Mouse (Mus musculus): Measurements from ENCODE around the gene Opcml. TPM values are rescaled to one million over a fixed set of nuclear protein-coding genes. Genes with fewer than 3 reads are reported as not detected.

The Opcml gene
- polyA plus RNA-seq, 1 experiment from 2014 or later, result 10.1 TPM

- no peak overlapping the region for H3K4me2 ChIP-seq (ENCODE audit: low read depth, low read length)
- H3K4me3 ChIP-seq (ENCODE audit: low read length), result no peak overlapping the region
- WGBS, result 49% methylated on average over 8 of the region's 8 CpGs
- H3K9me3 ChIP-seq (ENCODE audit: control insufficient read depth, low read length), result no peaks in the 10 kb centered on the region
- H3K27ac ChIP-seq (ENCODE audit: low read length), result no peak overlapping the region
- no peaks in the 10 kb centered on the region for H3K36me3 ChIP-seq (ENCODE audit: control insufficient read depth, insufficient read depth, low read length)
- no peaks in the 10 kb centered on the region for H3K4me1 ChIP-seq (replicated peaks; ENCODE audit: control insufficient read depth, insufficient read depth, low read length)
- no peak overlapping the region for H3K9ac ChIP-seq (ENCODE audit: low read length)
- no peak for ATAC-seq (ENCODE audit: low read depth)
- H3K27me3 ChIP-seq (ENCODE audit: control insufficient read depth, insufficient read depth, low read depth, low read length), result no peaks in the 10 kb centered on the region
These were observed 654.4 kb downstream of the Opcml start for GRCm38 (mm10) chr9:28444972-28445371.

DNA sequence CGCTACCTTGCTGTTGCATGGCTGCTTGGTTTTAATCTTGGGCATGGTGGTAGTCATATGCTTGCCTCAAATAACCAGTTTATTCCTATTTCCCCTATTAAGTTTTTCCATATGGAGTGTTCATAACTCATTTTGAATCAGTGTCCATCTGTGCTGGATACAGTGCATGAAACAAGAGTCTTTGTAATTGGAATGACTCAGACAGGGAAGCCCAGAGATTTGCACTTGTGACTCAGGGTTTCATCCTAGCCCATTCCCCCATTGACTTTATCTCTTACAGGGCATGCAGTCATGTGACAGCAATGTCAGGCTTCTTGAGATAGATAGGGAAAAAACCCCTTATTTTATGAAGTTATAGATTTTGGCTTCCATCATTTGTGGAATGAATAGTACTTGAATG, 655.3 kb downstream of the Opcml start:
- Histone ChIP-seq H3K4me2 (ENCODE audit: low read depth, low read length) (no peak overlapping the region), H3K4me1 (replicated peaks; ENCODE audit: control insufficient read depth, insufficient read depth, low read length) (no peaks in the 10 kb centered on the region), H3K9ac (ENCODE audit: low read length) (no peak overlapping the region), H3K36me3 (ENCODE audit: control insufficient read depth, insufficient read depth, low read length) (no peaks in the 10 kb centered on the region), H3K4me3 (ENCODE audit: low read length) (no peak overlapping the region), H3K9me3 (ENCODE audit: control insufficient read depth, low read length) (no peaks in the 10 kb centered on the region), H3K27ac (ENCODE audit: low read length) (no peak overlapping the region), H3K27me3 (ENCODE audit: control insufficient read depth, insufficient read depth, low read depth, low read length) (no peaks in the 10 kb centered on the region)
- ATAC-seq (ENCODE audit: low read depth), result no peak
- WGBS, result 88% methylated on average over 1 of the region's 1 CpGs

DNA sequence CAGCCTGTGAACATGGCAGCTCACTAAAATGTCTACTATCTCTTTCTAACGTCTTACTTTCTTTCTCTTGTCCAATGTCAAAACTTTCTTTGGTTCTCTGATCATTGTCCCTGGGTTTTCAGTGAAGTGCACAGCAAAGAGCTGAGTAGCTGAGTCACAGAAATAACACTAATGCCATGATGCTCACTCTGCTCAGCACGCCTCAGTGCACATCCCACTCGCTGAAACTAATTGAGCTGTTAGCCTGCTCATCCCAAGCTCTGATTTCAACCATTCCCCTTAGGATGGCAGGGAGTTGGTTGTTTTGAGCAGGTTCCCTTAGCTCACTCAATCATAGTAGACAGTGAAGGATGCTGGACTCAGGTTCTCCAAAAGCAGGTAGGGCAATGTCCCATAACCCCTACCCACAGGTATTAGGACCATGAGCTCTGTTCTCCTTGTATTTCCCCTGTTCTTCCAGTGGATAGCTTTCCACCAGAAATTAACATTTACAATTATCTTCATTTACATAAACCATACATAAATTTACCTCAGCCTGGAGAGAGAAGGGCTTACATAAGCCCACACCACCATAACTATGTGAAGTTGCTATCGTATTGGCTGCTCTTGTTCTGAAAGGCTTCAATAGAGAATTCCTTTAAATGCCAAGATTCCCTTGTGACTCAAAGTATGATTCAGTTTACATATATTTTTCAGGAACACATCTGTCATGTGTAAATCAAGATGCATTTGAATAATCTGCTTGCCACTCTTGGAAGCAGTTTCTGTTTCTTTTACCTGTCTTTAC, 655.9 kb downstream of the Opcml start:
- no peak for ATAC-seq (ENCODE audit: low read depth)
- H3K36me3 ChIP-seq (ENCODE audit: control insufficient read depth, insufficient read depth, low read length), result no peaks in the 10 kb centered on the region

DNA sequence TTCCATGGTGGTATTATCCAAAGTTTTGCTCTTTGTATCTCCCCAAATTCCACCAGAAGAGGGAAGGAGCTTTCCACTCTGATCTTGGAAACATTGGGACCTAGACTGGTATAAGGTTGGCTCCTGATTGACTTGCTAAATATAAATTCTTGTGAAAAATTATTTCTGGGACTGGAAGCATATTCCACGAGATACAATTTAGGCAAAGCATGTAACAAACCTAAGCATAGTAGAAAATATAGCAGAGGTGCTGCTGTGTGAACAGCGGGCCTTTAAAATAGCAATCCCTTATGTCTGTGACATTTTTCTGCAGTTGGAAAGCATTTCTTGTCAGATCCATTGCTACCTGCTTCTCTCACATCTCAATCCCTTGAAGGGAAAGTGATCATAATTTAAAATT, 661.9 kb downstream of the Opcml start:
- no peak overlapping the region for H3K27ac ChIP-seq (ENCODE audit: low read length)
- ATAC-seq (ENCODE audit: low read depth), result no peak
- H3K27me3 ChIP-seq (ENCODE audit: control insufficient read depth, insufficient read depth, low read depth, low read length), result no peaks in the 10 kb centered on the region
- no peak overlapping the region for H3K4me3 ChIP-seq (ENCODE audit: low read length)
- no peak overlapping the region for H3K4me2 ChIP-seq (ENCODE audit: low read depth, low read length)
- H3K9ac ChIP-seq (ENCODE audit: low read length), result no peak overlapping the region
- H3K4me1 ChIP-seq (replicated peaks; ENCODE audit: control insufficient read depth, insufficient read depth, low read length), result no peaks in the 10 kb centered on the region
- no peaks in the 10 kb centered on the region for H3K9me3 ChIP-seq (ENCODE audit: control insufficient read depth, low read length)
- WGBS, result 73% methylated on average over 2 of the region's 2 CpGs
- H3K36me3 ChIP-seq (ENCODE audit: control insufficient read depth, insufficient read depth, low read length), result no peaks in the 10 kb centered on the region

More for the DNA sequence above, 655.9 kb downstream of the Opcml start:
- Histone ChIP-seq H3K4me1 (replicated peaks; ENCODE audit: control insufficient read depth, insufficient read depth, low read length) (no peaks in the 10 kb centered on the region), H3K27ac (ENCODE audit: low read length) (no peak overlapping the region), H3K9me3 (ENCODE audit: control insufficient read depth, low read length) (no peaks in the 10 kb centered on the region), H3K4me3 (ENCODE audit: low read length) (no peak overlapping the region), H3K4me2 (ENCODE audit: low read depth, low read length) (no peak overlapping the region), H3K9ac (ENCODE audit: low read length) (no peak overlapping the region), H3K27me3 (ENCODE audit: control insufficient read depth, insufficient read depth, low read depth, low read length) (no peaks in the 10 kb centered on the region)
- WGBS, result 86% methylated on average over 4 of the region's 4 CpGs

- WGBS, result 56% methylated on average over 2 of the region's 2 CpGs
- no peak overlapping the region for H3K9ac ChIP-seq (ENCODE audit: low read length)
- H3K4me2 ChIP-seq (ENCODE audit: low read depth, low read length), result no peak overlapping the region
- H3K4me3 ChIP-seq (ENCODE audit: low read length), result no peak overlapping the region
- H3K4me1 ChIP-seq (replicated peaks; ENCODE audit: control insufficient read depth, insufficient read depth, low read length), result no peaks in the 10 kb centered on the region; the same call in 1 of the 2 replicates
- no peak overlapping the region for H3K27ac ChIP-seq (ENCODE audit: low read length)
- ATAC-seq (ENCODE audit: low read depth), result no peak
- no peaks in the 10 kb centered on the region for H3K36me3 ChIP-seq (ENCODE audit: control insufficient read depth, insufficient read depth, low read length)
- no peaks in the 10 kb centered on the region for H3K27me3 ChIP-seq (ENCODE audit: control insufficient read depth, insufficient read depth, low read depth, low read length)
- H3K9me3 ChIP-seq (ENCODE audit: control insufficient read depth, low read length), result no peaks in the 10 kb centered on the region
These were observed 662.5 kb downstream of the Opcml start for GRCm38 (mm10) chr9:28453062-28453461.

GRCm38 (mm10) chr9:28457982-28458770, 667.6 kb downstream of the Opcml start:
- Histone ChIP-seq H3K4me1 (replicated peaks; ENCODE audit: control insufficient read depth, insufficient read depth, low read length) (no peaks in the 10 kb centered on the region; the same call in 1 of the 2 replicates), H3K9ac (ENCODE audit: low read length) (no peak overlapping the region), H3K27me3 (ENCODE audit: control insufficient read depth, insufficient read depth, low read depth, low read length) (no peaks in the 10 kb centered on the region), H3K9me3 (ENCODE audit: control insufficient read depth, low read length) (no peaks in the 10 kb centered on the region), H3K36me3 (ENCODE audit: control insufficient read depth, insufficient read depth, low read length) (no peaks in the 10 kb centered on the region), H3K4me3 (ENCODE audit: low read length) (no peak overlapping the region), H3K27ac (ENCODE audit: low read length) (no peak overlapping the region), H3K4me2 (ENCODE audit: low read depth, low read length) (no peak overlapping the region)
- no peak for ATAC-seq (ENCODE audit: low read depth)
- 64% methylated on average over 7 of the region's 7 CpGs for WGBS

DNA sequence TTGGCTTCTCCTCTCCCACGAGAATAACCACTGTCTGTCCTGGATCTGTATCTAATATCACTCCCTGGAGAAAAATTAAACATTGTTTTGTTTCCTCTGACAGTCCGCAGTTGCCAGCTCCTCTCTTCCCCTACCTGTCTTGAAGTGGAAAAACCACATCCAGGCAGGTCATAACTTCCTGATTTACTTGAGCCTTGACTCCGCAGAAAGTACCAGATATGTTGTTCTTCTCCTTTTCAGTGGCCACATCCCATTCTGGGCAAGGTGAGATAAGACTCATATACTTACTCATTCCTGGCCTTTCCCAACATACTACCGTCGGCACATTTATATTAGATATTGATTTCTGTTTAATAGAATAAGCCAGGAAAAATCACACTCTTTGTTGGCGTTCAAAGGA, 673.0 kb downstream of the Opcml start:
- Histone ChIP-seq H3K4me3 (ENCODE audit: low read length) (no peak overlapping the region), H3K4me2 (ENCODE audit: low read depth, low read length) (no peak overlapping the region), H3K27ac (ENCODE audit: low read length) (no peak overlapping the region), H3K9ac (ENCODE audit: low read length) (no peak overlapping the region), H3K4me1 (replicated peaks; ENCODE audit: control insufficient read depth, insufficient read depth, low read length) (no peaks in the 10 kb centered on the region), H3K9me3 (ENCODE audit: control insufficient read depth, low read length) (no peaks in the 10 kb centered on the region), H3K27me3 (ENCODE audit: control insufficient read depth, insufficient read depth, low read depth, low read length) (no peaks in the 10 kb centered on the region), H3K36me3 (ENCODE audit: control insufficient read depth, insufficient read depth, low read length) (no peaks in the 10 kb centered on the region)
- no peak for ATAC-seq (ENCODE audit: low read depth)
- 64% methylated on average over 6 of the region's 6 CpGs for WGBS

- H3K9me3 ChIP-seq (ENCODE audit: control insufficient read depth, low read length), result no peaks in the 10 kb centered on the region
- no peak for ATAC-seq (ENCODE audit: low read depth)
- WGBS, result 75% methylated on average over 6 of the region's 6 CpGs
- H3K4me2 ChIP-seq (ENCODE audit: low read depth, low read length), result no peak overlapping the region
- H3K27me3 ChIP-seq (ENCODE audit: control insufficient read depth, insufficient read depth, low read depth, low read length), result no peaks in the 10 kb centered on the region
- H3K4me3 ChIP-seq (ENCODE audit: low read length), result no peak overlapping the region
- H3K36me3 ChIP-seq (ENCODE audit: control insufficient read depth, insufficient read depth, low read length), result no peaks in the 10 kb centered on the region
- no peak overlapping the region for H3K27ac ChIP-seq (ENCODE audit: low read length)
- H3K4me1 ChIP-seq (replicated peaks; ENCODE audit: control insufficient read depth, insufficient read depth, low read length), result peaks cover 2% of the 10 kb centered on the region; the same call in 1 of the 2 replicates
- H3K9ac ChIP-seq (ENCODE audit: low read length), result no peak overlapping the region
These were observed 678.8 kb downstream of the Opcml start for GRCm38 (mm10) chr9:28469419-28469818.

DNA sequence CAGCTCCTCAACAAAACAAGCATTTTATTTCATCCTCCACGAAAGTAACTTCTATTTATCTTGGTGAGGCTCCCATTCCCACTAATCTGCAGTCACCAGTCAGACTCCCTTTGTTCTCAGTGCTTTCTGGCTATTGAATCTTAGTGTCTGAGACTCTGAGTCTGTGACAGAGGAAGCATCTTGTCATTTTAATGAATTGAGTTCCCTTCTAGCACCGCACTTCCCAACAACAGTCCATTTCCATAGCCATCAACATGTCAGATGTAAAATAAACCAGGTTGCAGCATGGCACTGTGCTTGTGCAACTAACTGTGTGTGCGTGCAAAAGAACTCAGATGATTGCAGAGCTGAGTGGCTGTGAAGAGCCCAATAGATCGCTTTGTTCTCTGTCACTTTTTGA, 680.9 kb downstream of the Opcml start:
- Histone ChIP-seq H3K4me1 (replicated peaks; ENCODE audit: control insufficient read depth, insufficient read depth, low read length) (peaks cover 2% of the 10 kb centered on the region; the same call in 1 of the 2 replicates), H3K36me3 (ENCODE audit: control insufficient read depth, insufficient read depth, low read length) (no peaks in the 10 kb centered on the region), H3K9ac (ENCODE audit: low read length) (no peak overlapping the region), H3K27me3 (ENCODE audit: control insufficient read depth, insufficient read depth, low read depth, low read length) (no peaks in the 10 kb centered on the region), H3K4me2 (ENCODE audit: low read depth, low read length) (no peak overlapping the region), H3K9me3 (ENCODE audit: control insufficient read depth, low read length) (no peaks in the 10 kb centered on the region), H3K27ac (ENCODE audit: low read length) (no peak overlapping the region), H3K4me3 (ENCODE audit: low read length) (no peak overlapping the region)
- ATAC-seq (ENCODE audit: low read depth), result peak; percentile 17; the same call in 1 of the 2 replicates
- 38% methylated on average over 4 of the region's 4 CpGs for WGBS

All from lung, embryonic 16.5 days (tissue).